Mouse (Mus musculus): ENCODE data around the gene Nop9. TPM values are rescaled to one million over a fixed set of nuclear protein-coding genes. Genes with fewer than 3 reads are reported as not detected.

The Nop9 gene
- polyA plus RNA-seq, 1 experiment from 2014 or later = 27.4 TPM

DNA sequence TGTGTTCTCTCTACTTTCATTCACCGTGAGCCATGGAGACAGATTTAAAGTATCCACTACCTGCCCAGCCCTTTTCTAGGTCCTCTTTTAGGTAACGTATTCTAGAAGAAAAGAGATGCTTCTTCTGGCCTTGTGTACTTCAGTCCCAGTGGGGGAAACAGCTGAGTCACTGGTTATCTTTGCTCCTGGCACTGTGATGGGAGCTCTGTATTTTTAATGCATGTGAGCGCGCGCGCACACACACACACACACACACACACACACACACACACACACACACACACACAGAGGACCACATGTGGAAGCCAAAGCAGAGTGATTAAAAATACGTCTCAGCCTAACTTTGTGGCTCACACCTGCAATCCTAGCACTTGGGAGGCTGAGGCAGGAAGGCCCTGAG lies 22.1 kb upstream of the Nop9 start:
- no peak overlapping the region for H3K9ac ChIP-seq (replicated peaks; ENCODE audit: low read depth, low read length)
- H3K4me1 ChIP-seq (ENCODE audit: control insufficient read depth, insufficient read depth, low read length) = 0 out of 2 replicates have a peak, but pooled peaks cover 4% of the 10 kb centered on the region
- 95% methylated on average over 7 of the region's 7 CpGs for WGBS
- no peak overlapping the region for H3K4me2 ChIP-seq (ENCODE audit: low read depth, low read length)
- no peak overlapping the region for H3K27ac ChIP-seq (ENCODE audit: low read depth, low read length)
- H3K27me3 ChIP-seq (ENCODE audit: control insufficient read depth, insufficient read depth, low read length) = no peaks in the 10 kb centered on the region
- H3K36me3 ChIP-seq (ENCODE audit: control insufficient read depth, insufficient read depth, low read length) = peaks cover 8% of the 10 kb centered on the region
- no peak for ATAC-seq (ENCODE audit: low read depth)
- no peaks in the 10 kb centered on the region for H3K9me3 ChIP-seq (ENCODE audit: control insufficient read depth, low read length)
- H3K4me3 ChIP-seq (ENCODE audit: low read depth, low read length) = no peak overlapping the region

DNA sequence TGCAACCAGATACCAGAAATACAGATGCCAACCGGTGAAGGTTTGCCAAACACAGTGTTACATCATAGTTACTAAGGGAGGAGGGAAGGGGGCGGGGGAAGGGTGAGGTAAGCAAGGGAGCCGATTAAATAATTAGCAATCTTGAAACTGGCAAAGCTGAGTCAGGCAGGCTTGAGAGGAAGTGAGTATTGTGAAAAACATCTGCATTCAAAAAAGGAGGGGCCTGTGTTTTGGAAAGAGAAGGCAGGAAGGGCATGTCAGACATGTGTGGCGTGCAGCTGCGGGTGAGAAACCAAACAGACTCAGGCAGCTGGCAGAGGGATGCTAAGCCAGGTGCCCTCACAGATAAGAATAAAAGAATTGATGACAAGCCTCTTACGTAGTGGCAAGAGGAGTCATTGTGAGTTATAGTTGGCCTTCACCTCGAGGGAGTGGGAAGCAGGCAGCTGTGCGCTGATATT lies 21.1 kb upstream of the Nop9 start:
- H3K4me1 ChIP-seq (ENCODE audit: control insufficient read depth, insufficient read depth, low read length) = 0 out of 2 replicates have a peak, but pooled peaks cover 4% of the 10 kb centered on the region
- H3K36me3 ChIP-seq (ENCODE audit: control insufficient read depth, insufficient read depth, low read length) = peaks cover 6% of the 10 kb centered on the region; the same call in 1 of the 2 replicates
- H3K4me2 ChIP-seq (ENCODE audit: low read depth, low read length) = no peak overlapping the region
- 67% methylated on average over 8 of the region's 8 CpGs for WGBS
- H3K9me3 ChIP-seq (ENCODE audit: control insufficient read depth, low read length) = no peaks in the 10 kb centered on the region
- no peak overlapping the region for H3K4me3 ChIP-seq (ENCODE audit: low read depth, low read length)
- no peak for ATAC-seq (ENCODE audit: low read depth)
- H3K27me3 ChIP-seq (ENCODE audit: control insufficient read depth, insufficient read depth, low read length) = no peaks in the 10 kb centered on the region
- no peak overlapping the region for H3K27ac ChIP-seq (ENCODE audit: low read depth, low read length)
- H3K9ac ChIP-seq (replicated peaks; ENCODE audit: low read depth, low read length) = no peak overlapping the region

DNA sequence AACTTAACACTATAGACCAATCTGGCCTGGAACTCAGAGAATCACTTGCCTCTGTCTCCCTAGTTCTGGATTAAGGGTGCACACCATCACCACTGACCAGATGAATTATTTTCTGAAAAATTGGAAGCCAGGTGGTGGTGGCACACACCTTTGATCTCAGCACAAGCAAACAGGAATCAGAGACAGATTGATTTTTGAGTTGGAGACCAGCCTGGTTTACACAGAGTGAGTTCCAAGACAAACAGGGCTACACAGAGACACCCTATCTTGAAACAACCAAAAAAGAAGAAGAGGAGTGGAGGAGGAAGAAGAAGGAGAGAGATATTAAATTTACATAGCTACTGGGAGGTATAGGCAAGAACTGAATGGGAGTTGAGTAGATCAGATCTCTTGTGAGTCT lies 19.2 kb upstream of the Nop9 start:
- Histone ChIP-seq H3K27me3 (ENCODE audit: control insufficient read depth, insufficient read depth, low read length) (no peaks in the 10 kb centered on the region), H3K36me3 (ENCODE audit: control insufficient read depth, insufficient read depth, low read length) (no peaks in the 10 kb centered on the region), H3K9ac (replicated peaks; ENCODE audit: low read depth, low read length) (no peak overlapping the region), H3K4me1 (ENCODE audit: control insufficient read depth, insufficient read depth, low read length) (0 out of 2 replicates have a peak, but pooled peaks cover 2% of the 10 kb centered on the region), H3K27ac (ENCODE audit: low read depth, low read length) (no peak overlapping the region), H3K9me3 (ENCODE audit: control insufficient read depth, low read length) (no peaks in the 10 kb centered on the region), H3K4me3 (ENCODE audit: low read depth, low read length) (no peak overlapping the region), H3K4me2 (ENCODE audit: low read depth, low read length) (no peak overlapping the region)
- ATAC-seq (ENCODE audit: low read depth) = no peak

DNA sequence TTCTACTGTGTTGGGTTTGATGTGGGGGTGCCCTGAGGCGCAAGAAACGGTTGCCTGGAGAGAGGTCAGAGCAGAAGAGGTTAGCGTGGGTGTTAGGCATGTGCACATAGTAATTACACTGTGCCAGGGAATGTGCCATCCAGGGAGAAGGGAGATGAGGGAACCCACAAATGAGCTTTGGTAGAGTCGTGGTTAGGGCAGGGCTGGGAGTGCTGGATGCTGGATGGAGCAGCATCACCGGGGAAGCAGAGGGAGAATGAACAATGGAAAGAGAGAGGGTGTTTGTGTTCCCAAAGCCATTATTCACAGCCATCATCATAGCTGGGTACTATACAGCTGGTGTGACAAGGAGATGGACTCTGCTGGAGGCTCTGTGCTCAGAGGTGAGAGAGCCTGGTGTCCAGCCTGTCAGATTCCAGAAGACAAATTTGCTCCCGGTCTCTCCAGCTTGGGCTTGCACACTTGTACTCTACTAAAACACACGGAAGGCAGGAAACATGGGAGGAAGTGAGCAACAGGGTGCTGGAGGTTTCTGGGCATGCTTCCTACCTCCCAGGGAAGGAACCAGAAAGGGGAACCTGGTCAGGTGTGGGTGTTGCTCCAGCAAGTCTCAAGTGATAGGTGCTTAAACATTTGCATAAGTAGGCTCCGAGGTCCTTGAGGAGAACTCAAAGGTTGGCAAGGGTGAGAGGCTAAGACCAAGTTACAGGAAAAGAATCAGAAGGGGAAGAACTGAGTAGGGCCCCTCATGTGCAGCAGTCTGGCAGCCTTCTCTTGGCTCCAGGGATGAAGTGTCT lies 17.4 kb upstream of the Nop9 start:
- no peak for ATAC-seq (ENCODE audit: low read depth)
- H3K4me2 ChIP-seq (ENCODE audit: low read depth, low read length) = no peak overlapping the region
- H3K9me3 ChIP-seq (ENCODE audit: control insufficient read depth, low read length) = no peaks in the 10 kb centered on the region
- no peak overlapping the region for H3K4me3 ChIP-seq (ENCODE audit: low read depth, low read length)
- H3K36me3 ChIP-seq (ENCODE audit: control insufficient read depth, insufficient read depth, low read length) = no peaks in the 10 kb centered on the region
- no peak overlapping the region for H3K9ac ChIP-seq (replicated peaks; ENCODE audit: low read depth, low read length)
- no peaks in the 10 kb centered on the region for H3K4me1 ChIP-seq (ENCODE audit: control insufficient read depth, insufficient read depth, low read length)
- H3K27ac ChIP-seq (ENCODE audit: low read depth, low read length) = no peak overlapping the region
- H3K27me3 ChIP-seq (ENCODE audit: control insufficient read depth, insufficient read depth, low read length) = no peaks in the 10 kb centered on the region
- 77% methylated on average over 8 of the region's 8 CpGs for WGBS

DNA sequence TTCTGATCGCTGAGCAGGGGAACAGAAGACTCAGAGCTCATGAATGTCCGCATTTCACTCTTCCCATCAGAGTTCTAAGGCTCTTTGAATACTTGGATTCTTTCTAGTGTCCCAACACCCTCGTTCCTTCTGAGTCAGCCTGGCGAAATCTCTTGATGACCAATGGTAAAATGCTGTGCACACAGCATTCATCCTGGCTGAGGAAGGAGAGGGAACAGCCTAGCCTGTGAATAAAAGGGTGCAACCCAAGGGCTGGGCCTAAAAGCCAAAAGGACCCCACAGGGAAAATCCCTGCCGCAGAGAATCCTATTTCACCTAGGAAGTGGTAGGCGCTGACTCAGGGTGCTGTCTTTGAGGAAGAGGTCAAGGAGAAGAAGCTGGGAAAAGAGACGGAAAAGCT lies 15.4 kb upstream of the Nop9 start:
- H3K27ac ChIP-seq (ENCODE audit: low read depth, low read length) = no peak overlapping the region
- WGBS = 68% methylated on average over 7 of the region's 7 CpGs
- no peak for ATAC-seq (ENCODE audit: low read depth)

DNA sequence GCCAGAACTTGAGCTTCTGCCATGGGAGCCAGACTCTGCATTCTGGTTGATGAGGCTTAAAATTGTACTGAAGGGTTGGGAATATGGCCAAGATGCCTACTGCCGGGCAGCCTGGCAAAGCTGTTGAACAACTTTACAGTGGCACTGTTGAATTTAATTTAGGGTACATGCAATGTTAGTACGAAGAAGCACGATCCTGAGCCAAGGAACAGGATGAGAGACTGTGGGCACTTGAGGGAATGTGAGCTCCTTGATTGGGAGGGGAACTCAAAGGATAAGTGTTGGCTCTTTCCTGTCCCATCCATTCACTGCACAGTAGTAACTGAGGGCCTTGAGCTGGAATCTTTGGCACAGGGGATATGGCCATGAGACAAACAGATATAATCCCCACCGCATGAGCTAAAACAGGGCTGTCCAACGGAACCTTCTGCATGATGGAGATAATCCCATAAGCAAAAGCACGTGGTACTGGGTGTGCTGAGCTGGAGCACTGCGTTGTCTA lies 14.9 kb upstream of the Nop9 start:
- Histone ChIP-seq H3K4me2 (ENCODE audit: low read depth, low read length) (no peak overlapping the region), H3K36me3 (ENCODE audit: control insufficient read depth, insufficient read depth, low read length) (no peaks in the 10 kb centered on the region), H3K9me3 (ENCODE audit: control insufficient read depth, low read length) (no peaks in the 10 kb centered on the region), H3K27ac (ENCODE audit: low read depth, low read length) (no peak overlapping the region), H3K9ac (replicated peaks; ENCODE audit: low read depth, low read length) (no peak overlapping the region), H3K4me1 (ENCODE audit: control insufficient read depth, insufficient read depth, low read length) (no peaks in the 10 kb centered on the region), H3K27me3 (ENCODE audit: control insufficient read depth, insufficient read depth, low read length) (no peaks in the 10 kb centered on the region), H3K4me3 (ENCODE audit: low read depth, low read length) (no peak overlapping the region)
- ATAC-seq (ENCODE audit: low read depth) = no peak
- WGBS = 82% methylated on average over 7 of the region's 7 CpGs

More for the DNA sequence above, 15.4 kb upstream of the Nop9 start:
- Histone ChIP-seq H3K9me3 (ENCODE audit: control insufficient read depth, low read length) (no peaks in the 10 kb centered on the region), H3K9ac (replicated peaks; ENCODE audit: low read depth, low read length) (no peak overlapping the region), H3K4me3 (ENCODE audit: low read depth, low read length) (no peak overlapping the region), H3K4me1 (ENCODE audit: control insufficient read depth, insufficient read depth, low read length) (no peaks in the 10 kb centered on the region), H3K36me3 (ENCODE audit: control insufficient read depth, insufficient read depth, low read length) (no peaks in the 10 kb centered on the region), H3K27me3 (ENCODE audit: control insufficient read depth, insufficient read depth, low read length) (no peaks in the 10 kb centered on the region), H3K4me2 (ENCODE audit: low read depth, low read length) (no peak overlapping the region)

DNA sequence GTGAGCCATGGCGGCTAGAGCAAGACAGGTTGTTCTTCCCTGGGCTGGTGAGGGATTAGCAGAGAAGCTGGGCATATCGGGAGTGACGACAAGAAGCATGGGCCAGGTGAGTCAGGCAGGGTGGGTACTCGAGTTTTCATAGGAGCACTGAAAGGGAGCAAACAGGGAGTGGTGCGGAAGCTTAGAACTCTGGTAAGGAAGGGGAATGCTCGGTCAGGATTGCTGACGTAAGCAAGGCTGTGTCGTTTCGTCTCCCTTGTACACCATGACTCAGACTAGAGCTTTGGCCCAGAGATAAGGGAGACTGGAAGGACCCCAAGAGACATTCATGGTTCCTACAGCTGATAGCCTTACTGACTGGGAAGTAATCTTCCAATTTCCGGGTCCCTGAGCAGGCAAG lies 11.6 kb upstream of the Nop9 start:
- no peak overlapping the region for H3K4me2 ChIP-seq (ENCODE audit: low read depth, low read length)
- no peaks in the 10 kb centered on the region for H3K27me3 ChIP-seq (ENCODE audit: control insufficient read depth, insufficient read depth, low read length)
- no peaks in the 10 kb centered on the region for H3K9me3 ChIP-seq (ENCODE audit: control insufficient read depth, low read length)
- H3K4me3 ChIP-seq (ENCODE audit: low read depth, low read length) = no peak overlapping the region
- peaks cover 3% of the 10 kb centered on the region; the same call in 1 of the 2 replicates for H3K36me3 ChIP-seq (ENCODE audit: control insufficient read depth, insufficient read depth, low read length)
- no peaks in the 10 kb centered on the region for H3K4me1 ChIP-seq (ENCODE audit: control insufficient read depth, insufficient read depth, low read length)
- H3K9ac ChIP-seq (replicated peaks; ENCODE audit: low read depth, low read length) = no peak overlapping the region
- no peak overlapping the region for H3K27ac ChIP-seq (ENCODE audit: low read depth, low read length)
- 83% methylated on average over 10 of the region's 10 CpGs for WGBS
- ATAC-seq (ENCODE audit: low read depth) = no peak

DNA sequence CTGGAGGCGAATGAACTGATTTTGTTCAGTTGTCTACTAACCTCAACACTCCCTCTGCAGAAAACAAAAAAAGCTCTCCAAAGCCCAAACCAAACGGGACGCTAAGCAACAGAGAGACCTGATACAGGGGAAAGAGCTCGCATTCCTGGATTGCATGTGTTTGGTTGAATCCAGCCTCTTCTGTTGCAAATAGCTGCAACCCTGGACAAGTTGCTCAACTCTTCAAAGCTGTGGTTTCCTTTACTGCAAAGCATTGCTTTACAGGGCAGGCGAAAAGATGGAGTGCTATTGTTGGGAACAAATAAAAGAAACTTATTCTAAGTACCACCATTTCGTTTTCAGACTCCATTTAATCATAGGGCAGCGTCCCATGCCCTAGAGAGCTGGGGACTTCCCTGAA lies 10.6 kb upstream of the Nop9 start:
- Histone ChIP-seq H3K4me1 (ENCODE audit: control insufficient read depth, insufficient read depth, low read length) (no peaks in the 10 kb centered on the region), H3K27me3 (ENCODE audit: control insufficient read depth, insufficient read depth, low read length) (no peaks in the 10 kb centered on the region), H3K4me2 (ENCODE audit: low read depth, low read length) (no peak overlapping the region), H3K9me3 (ENCODE audit: control insufficient read depth, low read length) (no peaks in the 10 kb centered on the region), H3K36me3 (ENCODE audit: control insufficient read depth, insufficient read depth, low read length) (peaks cover 4% of the 10 kb centered on the region; the same call in 1 of the 2 replicates), H3K4me3 (ENCODE audit: low read depth, low read length) (no peak overlapping the region), H3K9ac (replicated peaks; ENCODE audit: low read depth, low read length) (no peak overlapping the region), H3K27ac (ENCODE audit: low read depth, low read length) (no peak overlapping the region)
- ATAC-seq (ENCODE audit: low read depth) = no peak
- 74% methylated on average over 7 of the region's 7 CpGs for WGBS

DNA sequence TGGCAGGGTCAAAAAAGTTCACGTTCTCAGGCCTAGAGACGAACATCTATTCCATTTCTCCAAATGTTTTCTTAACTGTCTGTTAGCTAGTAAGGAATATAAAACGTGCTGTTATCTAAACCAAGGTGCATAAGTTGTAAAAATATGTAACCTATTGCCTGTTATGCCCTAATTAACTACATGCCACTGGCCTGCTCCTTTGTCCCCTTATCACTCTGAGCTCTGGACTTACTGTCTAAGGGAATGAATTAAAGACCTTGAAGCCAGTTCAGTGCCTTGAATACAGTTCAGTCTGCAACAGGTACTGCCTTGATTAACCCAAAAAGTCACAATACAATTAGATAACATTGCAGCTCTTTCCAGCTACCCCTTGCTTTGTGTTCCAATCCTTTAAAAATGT lies 10.2 kb upstream of the Nop9 start:
- Histone ChIP-seq H3K4me2 (ENCODE audit: low read depth, low read length) (no peak overlapping the region), H3K9ac (replicated peaks; ENCODE audit: low read depth, low read length) (no peak overlapping the region), H3K27me3 (ENCODE audit: control insufficient read depth, insufficient read depth, low read length) (no peaks in the 10 kb centered on the region), H3K4me3 (ENCODE audit: low read depth, low read length) (no peak overlapping the region), H3K4me1 (ENCODE audit: control insufficient read depth, insufficient read depth, low read length) (no peaks in the 10 kb centered on the region), H3K36me3 (ENCODE audit: control insufficient read depth, insufficient read depth, low read length) (peaks cover 9% of the 10 kb centered on the region; the same call in 1 of the 2 replicates), H3K9me3 (ENCODE audit: control insufficient read depth, low read length) (no peaks in the 10 kb centered on the region), H3K27ac (ENCODE audit: low read depth, low read length) (no peak overlapping the region)
- ATAC-seq (ENCODE audit: low read depth) = no peak
- WGBS = 67% methylated on average over 3 of the region's 3 CpGs

All from neural tube, embryonic 14.5 days (tissue).